Mouse (Mus musculus) neural tube, embryonic 13.5 days (tissue): ENCODE measurements around the gene Abcb4. TPM values are rescaled to one million over a fixed set of nuclear protein-coding genes. Genes with fewer than 3 reads are reported as not detected.
"Not testable (repeated sequence)": the region's sequence is repeated elsewhere in the genome, so short reads cannot be mapped to it uniquely, and the experiment has no call there.

Source experiments
- ATAC-seq: fragments of 200-750 bp; cut with Nextera tagmentation; 2 replicates; pipeline ENCODE4 v1.8.0; 2017; ENCODE audit warnings: low read depth, mild to moderate bottlenecking, moderate TSS enrichment, moderate library complexity
- H3K27ac ChIP-seq: fragments of 300-500 bp; sonication (generic); replicated peaks from 2 replicates; pipeline ENCODE4 v1.5.1; 2015; ENCODE audit warnings: moderate library complexity, mild to moderate bottlenecking, inconsistent platforms
- H3K27me3 ChIP-seq: fragments of 300-500 bp; sonication (generic); 2 replicates; pipeline ENCODE4 v1.6.1; 2015; ENCODE audit warnings: mild to moderate bottlenecking, inconsistent platforms
- H3K36me3 ChIP-seq: fragments of 300-500 bp; sonication (generic); 2 replicates; pipeline ENCODE4 v1.6.1; 2015; ENCODE audit warnings: mild to moderate bottlenecking, inconsistent platforms
- H3K4me1 ChIP-seq: fragments of 300-500 bp; sonication (generic); replicated peaks from 2 replicates; pipeline ENCODE4 v1.6.1; 2015; ENCODE audit warnings: inconsistent platforms
- H3K4me2 ChIP-seq: fragments of 300-500 bp; sonication (generic); 2 replicates; pipeline ENCODE4 v1.6.1; 2015; ENCODE audit warnings: inconsistent platforms, mild to moderate bottlenecking, moderate library complexity
- H3K4me3 ChIP-seq: fragments of 300-500 bp; sonication (generic); 2 replicates; pipeline ENCODE4 v1.5.1; 2015; ENCODE audit warnings: mild to moderate bottlenecking, inconsistent platforms
- H3K9ac ChIP-seq: fragments of 300-500 bp; sonication (generic); 2 replicates; pipeline ENCODE4 v1.6.1; 2015; ENCODE audit warnings: moderate library complexity, mild to moderate bottlenecking, inconsistent platforms
- H3K9me3 ChIP-seq: fragments of 300-500 bp; sonication (generic); 2 replicates; pipeline ENCODE4 v1.6.1; 2016; ENCODE audit warnings: inconsistent platforms
- WGBS: fragments of 180-500 bp; shearing (Covaris S2); methylation state at CpG from one replicate; pipeline ENCODE4 v1.1.7; 2015; 5-methylcytosine and 5-hydroxymethylcytosine counted together
- polyA plus RNA-seq: library from polyadenylated mRNA; unstranded; fragments of >200 nt; fragmentation: Nextera tagmentation; extraction: Ambion mirVana; gene quantifications from 2 replicates; pipeline ENCODE4 v1.2.1, GENCODE M21; 2015

Abcb4 gene
- polyA plus RNA-seq, 1 experiment from 2014 or later = 0.42 TPM

DNA sequence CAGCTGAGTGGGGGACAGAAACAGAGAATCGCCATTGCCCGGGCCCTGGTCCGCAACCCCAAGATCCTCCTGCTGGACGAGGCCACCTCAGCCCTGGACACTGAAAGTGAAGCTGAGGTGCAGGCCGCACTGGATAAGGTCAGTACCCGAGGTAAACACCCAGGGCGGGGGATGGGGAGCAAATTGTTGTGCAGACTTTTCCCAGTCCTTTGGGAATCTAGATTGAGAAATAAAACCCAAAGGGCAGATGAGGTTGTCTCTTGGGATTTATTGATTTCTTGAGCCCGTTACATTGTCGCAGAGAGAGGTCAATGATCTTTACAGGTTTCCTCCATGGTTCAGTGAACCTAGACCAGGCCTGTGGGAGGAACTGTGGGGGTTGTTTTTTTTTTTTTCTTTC lies 34.9 kb downstream of the Abcb4 start:
- Histone ChIP-seq H3K27ac (no peak overlapping the region), H3K9ac (no peak overlapping the region), H3K36me3 (no peaks in the 10 kb centered on the region), H3K27me3 (no peaks in the 10 kb centered on the region), H3K4me3 (no peak overlapping the region), H3K4me2 (no peak overlapping the region), H3K4me1 (no peaks in the 10 kb centered on the region), H3K9me3 (peaks cover 5% of the 10 kb centered on the region; the same call in 1 of the 2 replicates)
- ATAC-seq = no peak
- WGBS = 85% methylated on average over 9 of the region's 9 CpGs

DNA sequence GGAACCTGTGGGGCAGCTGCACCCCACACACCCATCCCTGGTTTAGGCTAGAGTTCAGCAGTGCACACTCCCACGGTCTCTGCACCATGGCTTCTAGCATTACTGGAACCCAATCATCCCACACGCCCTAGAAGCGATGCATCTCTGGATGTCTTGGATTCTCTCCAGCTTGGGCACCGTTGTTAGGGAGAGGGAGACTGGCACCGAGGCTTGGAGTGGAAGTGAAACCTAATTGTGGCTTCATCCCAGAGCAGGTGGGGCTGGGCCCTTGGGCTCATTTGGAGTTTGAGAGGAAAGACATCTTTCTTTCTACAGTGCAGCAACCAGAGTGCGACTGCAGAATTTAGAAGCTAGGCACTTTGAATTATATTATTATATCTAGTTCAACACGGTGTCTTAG lies 44.4 kb downstream of the Abcb4 start:
- no peaks in the 10 kb centered on the region for H3K36me3 ChIP-seq
- WGBS = 91% methylated on average over 7 of the region's 7 CpGs
- no peaks in the 10 kb centered on the region for H3K9me3 ChIP-seq
- ATAC-seq = no peak
- H3K27me3 ChIP-seq = no peaks in the 10 kb centered on the region
- no peak overlapping the region for H3K27ac ChIP-seq
- no peak overlapping the region for H3K4me2 ChIP-seq
- H3K4me1 ChIP-seq = no peaks in the 10 kb centered on the region
- no peak overlapping the region for H3K9ac ChIP-seq
- no peak overlapping the region for H3K4me3 ChIP-seq

DNA sequence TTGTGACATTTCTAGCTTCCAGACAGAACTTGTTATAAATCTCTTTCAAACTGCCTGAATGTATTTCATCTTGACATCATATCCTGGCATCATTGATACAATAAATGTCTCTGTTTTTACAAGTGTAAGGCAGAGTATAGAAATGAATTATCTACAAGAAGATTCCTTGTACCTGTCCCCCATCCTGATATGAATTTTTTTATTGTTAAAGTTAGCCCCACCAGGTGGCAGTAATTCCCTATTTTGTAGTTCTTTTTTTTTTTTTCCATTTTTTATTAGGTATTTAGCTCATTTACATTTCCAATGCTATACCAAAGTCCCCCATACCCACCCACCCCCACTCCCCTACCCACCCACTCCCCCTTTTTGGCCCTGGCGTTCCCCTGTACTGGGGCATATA lies 47.7 kb downstream of the Abcb4 start:
- no CpG with 5 or more reads among the region's 1 CpGs for WGBS
- not testable (repeated sequence) for H3K4me1 ChIP-seq, ATAC-seq, H3K27me3 ChIP-seq, H3K9me3 ChIP-seq, H3K27ac ChIP-seq, H3K9ac ChIP-seq, H3K36me3 ChIP-seq, H3K4me3 ChIP-seq, H3K4me2 ChIP-seq

DNA sequence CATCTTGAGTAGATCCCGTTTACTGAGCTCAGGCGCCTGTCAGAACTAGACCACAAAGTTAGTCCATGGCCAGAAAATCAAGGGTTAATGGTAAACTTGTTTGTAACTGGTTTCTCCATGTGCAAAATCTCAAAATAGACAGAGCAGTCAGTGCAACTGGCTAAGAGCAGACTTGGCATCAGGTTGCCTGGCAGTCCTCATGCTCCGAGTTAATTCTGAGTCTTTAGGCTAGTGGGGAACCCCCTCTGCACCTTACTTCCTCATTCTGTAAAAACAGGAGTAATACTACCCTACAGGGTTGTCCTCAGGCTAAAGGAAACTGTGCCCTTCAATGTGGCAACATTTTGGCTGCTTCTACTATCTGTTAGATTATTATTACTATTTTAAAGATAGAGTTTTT lies 50.3 kb downstream of the Abcb4 start:
- no peak overlapping the region for H3K27ac ChIP-seq
- H3K9ac ChIP-seq = no peak overlapping the region
- no peak for ATAC-seq
- no peak overlapping the region for H3K4me3 ChIP-seq
- H3K4me1 ChIP-seq = no peaks in the 10 kb centered on the region
- no peaks in the 10 kb centered on the region for H3K9me3 ChIP-seq
- H3K4me2 ChIP-seq = no peak overlapping the region
- H3K27me3 ChIP-seq = no peaks in the 10 kb centered on the region
- WGBS = 87% methylated on average over 3 of the region's 3 CpGs
- H3K36me3 ChIP-seq = no peaks in the 10 kb centered on the region

DNA sequence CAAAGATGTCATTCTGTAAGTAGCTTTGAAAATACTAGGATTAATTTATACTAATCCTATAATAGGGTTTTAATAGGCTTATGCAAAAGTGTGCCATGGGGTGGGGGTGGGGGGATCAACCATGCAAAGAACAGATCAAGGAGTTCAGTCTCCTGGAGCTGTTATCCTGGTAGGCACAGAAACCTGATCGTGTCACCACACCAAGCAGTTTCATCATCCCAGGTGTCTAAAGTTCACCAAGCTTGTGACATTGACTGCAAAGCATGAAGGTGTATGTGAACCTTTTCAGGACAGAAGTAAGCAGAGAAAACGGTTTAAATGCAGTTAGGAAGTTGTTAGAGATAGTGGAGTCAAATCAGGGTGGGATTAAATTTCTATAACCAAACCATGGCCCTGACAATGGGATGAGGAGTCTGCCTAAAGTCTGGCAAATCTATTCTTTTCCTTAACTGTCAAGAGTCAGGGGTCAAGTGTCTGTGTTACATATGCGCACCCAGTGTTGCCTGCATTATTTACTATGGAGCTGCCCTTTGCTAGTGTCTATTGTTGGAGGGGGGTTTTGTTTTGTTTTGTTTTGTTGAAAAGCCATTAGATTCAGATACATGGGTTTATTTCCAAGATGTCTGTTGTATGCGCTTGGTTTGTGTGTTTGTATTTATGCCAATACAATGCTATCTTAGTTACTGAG lies 54.0 kb downstream of the Abcb4 start:
- Histone ChIP-seq H3K4me2 (no peak overlapping the region), H3K4me1 (no peaks in the 10 kb centered on the region)

DNA sequence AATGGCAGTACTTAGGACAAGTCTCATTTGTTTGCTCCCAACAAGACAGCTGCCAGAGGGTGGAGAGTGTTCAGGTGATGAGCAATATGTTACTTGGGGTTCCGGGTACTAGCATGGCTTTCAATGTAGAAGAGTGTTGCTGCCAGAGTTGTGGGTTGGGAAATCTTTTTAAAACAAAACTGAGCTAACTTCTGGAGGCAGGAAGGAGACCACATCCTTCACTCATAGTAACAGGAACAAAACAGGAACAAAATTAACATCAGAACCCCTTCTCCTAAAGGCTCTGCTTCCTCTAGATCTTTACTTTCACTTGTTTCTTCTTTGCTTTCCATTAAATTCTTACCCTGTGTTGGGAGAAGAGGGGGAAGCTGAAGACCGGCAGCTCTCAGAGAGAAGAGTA lies 60.1 kb downstream of the Abcb4 start:
- Histone ChIP-seq H3K4me3 (no peak overlapping the region), H3K36me3 (no peaks in the 10 kb centered on the region), H3K9ac (no peak overlapping the region), H3K27me3 (no peaks in the 10 kb centered on the region), H3K4me2 (no peak overlapping the region), H3K9me3 (no peaks in the 10 kb centered on the region), H3K4me1 (no peaks in the 10 kb centered on the region), H3K27ac (no peak overlapping the region)
- 92% methylated on average over 2 of the region's 2 CpGs for WGBS
- ATAC-seq = no peak

More for the DNA sequence above, 54.0 kb downstream of the Abcb4 start:
- Histone ChIP-seq H3K9me3 (no peaks in the 10 kb centered on the region), H3K27me3 (no peaks in the 10 kb centered on the region), H3K4me3 (no peak overlapping the region), H3K9ac (no peak overlapping the region), H3K27ac (no peak overlapping the region), H3K36me3 (no peaks in the 10 kb centered on the region)
- no peak for ATAC-seq
- 74% methylated on average over 4 of the region's 4 CpGs for whole genome bisulfite sequencing

DNA sequence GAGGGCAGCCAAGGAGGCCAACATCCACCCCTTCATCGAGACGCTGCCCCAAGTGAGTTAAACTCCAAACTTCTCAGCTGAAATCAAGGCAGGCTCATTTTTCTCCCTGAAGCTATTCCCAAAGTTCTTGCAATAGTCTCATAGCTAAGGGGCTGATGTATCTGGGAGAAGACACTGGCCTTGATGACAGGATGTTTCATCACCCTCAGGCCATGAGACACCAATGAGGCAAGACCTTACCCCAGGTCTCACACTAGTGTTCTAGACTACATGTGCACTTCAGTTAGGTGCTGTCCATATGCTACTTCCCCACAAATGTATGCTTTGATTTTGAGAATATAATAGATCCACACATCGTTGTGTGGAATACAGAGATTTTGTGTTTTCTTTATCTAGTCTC lies 62.0 kb downstream of the Abcb4 start:
- no peaks in the 10 kb centered on the region for H3K4me1 ChIP-seq
- no peak overlapping the region for H3K4me2 ChIP-seq
- H3K27ac ChIP-seq = no peak overlapping the region
- H3K9me3 ChIP-seq = no peaks in the 10 kb centered on the region
- no peak for ATAC-seq
- H3K27me3 ChIP-seq = no peaks in the 10 kb centered on the region
- no peak overlapping the region for H3K9ac ChIP-seq
- H3K4me3 ChIP-seq = no peak overlapping the region
- 94% methylated on average over 3 of the region's 3 CpGs for WGBS
- H3K36me3 ChIP-seq = no peaks in the 10 kb centered on the region

DNA sequence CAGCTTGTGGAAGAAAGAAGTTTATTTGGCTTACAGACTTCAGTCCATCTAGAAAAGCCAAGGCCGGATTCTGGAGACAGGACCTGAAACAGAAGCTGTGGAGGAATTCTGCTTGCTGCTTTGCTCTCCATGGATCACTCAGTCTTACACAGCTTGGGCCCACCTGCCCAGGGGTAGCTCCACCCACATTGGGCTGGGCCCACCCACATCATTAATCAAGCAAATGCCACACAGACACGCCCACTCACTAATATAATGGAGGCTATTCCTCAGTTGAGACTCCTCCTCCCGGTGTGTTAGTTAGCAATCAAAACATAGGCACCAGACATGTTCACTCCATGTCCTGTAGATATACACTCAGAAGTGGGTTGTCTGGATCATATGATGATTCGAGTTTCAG lies 67.0 kb downstream of the Abcb4 start:
- H3K27me3 ChIP-seq = no peaks in the 10 kb centered on the region
- 82% methylated on average over 4 of the region's 4 CpGs for WGBS
- no peak overlapping the region for H3K9ac ChIP-seq
- H3K27ac ChIP-seq = no peak overlapping the region
- peaks cover 22% of the 10 kb centered on the region for H3K36me3 ChIP-seq
- H3K9me3 ChIP-seq = no peaks in the 10 kb centered on the region
- H3K4me3 ChIP-seq = no peak overlapping the region
- H3K4me2 ChIP-seq = no peak overlapping the region
- H3K4me1 ChIP-seq = no peaks in the 10 kb centered on the region
- no peak for ATAC-seq

DNA sequence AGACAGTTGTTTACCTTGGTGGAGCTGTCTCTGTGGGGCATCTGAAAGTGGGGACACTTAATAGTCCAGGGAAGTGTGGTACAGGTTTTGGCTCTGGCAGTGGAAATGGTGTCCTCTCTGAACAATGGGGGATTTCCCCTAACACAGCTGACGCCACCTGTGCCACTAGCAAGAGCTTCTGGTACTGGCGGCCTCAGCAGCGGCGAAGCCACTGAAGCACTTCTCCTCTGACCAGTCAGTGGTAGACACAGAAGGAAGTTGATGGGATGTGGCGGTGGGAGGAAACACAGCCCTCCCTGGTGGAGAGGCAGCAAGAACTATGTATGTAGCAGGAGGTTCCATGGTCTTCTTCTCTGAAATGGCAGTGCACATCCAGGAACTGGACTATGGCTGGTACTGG lies 71.0 kb downstream of the Abcb4 start:
- no peak for ATAC-seq
- peaks cover 52% of the 10 kb centered on the region for H3K36me3 ChIP-seq
- H3K9ac ChIP-seq = no peak overlapping the region
- no peaks in the 10 kb centered on the region for H3K27me3 ChIP-seq
- H3K9me3 ChIP-seq = no peaks in the 10 kb centered on the region
- H3K4me1 ChIP-seq = no peaks in the 10 kb centered on the region
- H3K27ac ChIP-seq = no peak overlapping the region
- 96% methylated on average over 5 of the region's 5 CpGs for WGBS
- H3K4me3 ChIP-seq = no peak overlapping the region
- no peak overlapping the region for H3K4me2 ChIP-seq

DNA sequence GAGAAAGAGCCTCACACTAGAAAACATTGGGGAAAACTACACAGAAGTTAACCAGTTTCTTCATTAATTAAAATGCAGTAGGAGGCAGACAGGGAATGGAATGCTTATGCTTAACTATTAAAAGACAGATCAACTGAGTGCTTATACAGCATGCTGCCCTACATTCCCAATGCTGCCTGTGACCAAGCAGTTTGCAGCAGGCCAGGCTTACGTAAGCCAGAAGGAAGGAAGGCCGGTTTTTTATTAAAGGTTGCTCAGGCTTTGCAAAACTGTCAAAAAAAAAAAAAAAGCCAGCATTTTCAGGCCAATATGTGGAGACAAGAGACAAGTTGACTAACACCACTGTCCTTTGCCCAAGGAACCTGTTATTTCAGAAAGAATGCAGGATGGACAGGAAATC lies 77.2 kb downstream of the Abcb4 start:
- H3K27ac ChIP-seq = no peak overlapping the region
- H3K27me3 ChIP-seq = no peaks in the 10 kb centered on the region
- no peak for ATAC-seq
- peaks cover 75% of the 10 kb centered on the region for H3K36me3 ChIP-seq
- H3K9me3 ChIP-seq = no peaks in the 10 kb centered on the region
- H3K4me3 ChIP-seq = no peak overlapping the region
- WGBS = 94% methylated on average over 2 of the region's 2 CpGs
- H3K4me2 ChIP-seq = no peak overlapping the region
- no peak overlapping the region for H3K9ac ChIP-seq
- H3K4me1 ChIP-seq = no peaks in the 10 kb centered on the region

DNA sequence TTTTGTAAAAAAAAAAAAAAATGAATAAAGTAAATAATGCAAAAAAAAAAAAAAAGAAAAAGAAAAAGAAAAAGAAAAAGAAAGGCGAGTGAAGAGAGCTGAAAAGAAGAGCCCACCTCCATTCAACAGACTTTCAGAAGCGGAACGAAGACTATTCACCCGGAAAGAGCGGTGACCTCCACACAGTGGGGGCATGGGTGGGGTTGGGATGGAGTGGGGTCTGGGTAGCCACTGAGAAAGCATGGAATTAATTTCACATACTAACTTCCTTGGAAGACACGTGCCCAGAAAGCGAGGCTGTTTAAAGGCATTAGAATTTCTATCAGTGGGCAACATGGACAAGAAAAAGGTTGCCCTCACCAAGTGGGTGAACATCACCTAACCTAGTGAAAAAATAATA lies 78.8 kb downstream of the Abcb4 start:
- no peaks in the 10 kb centered on the region for H3K4me1 ChIP-seq
- H3K27ac ChIP-seq = no peak overlapping the region
- 36% methylated on average over 7 of the region's 7 CpGs for WGBS
- H3K36me3 ChIP-seq = peaks cover 63% of the 10 kb centered on the region
- H3K4me3 ChIP-seq = no peak overlapping the region
- no peak overlapping the region for H3K4me2 ChIP-seq
- H3K27me3 ChIP-seq = no peaks in the 10 kb centered on the region
- no peak overlapping the region for H3K9ac ChIP-seq
- ATAC-seq = no peak
- no peaks in the 10 kb centered on the region for H3K9me3 ChIP-seq

DNA sequence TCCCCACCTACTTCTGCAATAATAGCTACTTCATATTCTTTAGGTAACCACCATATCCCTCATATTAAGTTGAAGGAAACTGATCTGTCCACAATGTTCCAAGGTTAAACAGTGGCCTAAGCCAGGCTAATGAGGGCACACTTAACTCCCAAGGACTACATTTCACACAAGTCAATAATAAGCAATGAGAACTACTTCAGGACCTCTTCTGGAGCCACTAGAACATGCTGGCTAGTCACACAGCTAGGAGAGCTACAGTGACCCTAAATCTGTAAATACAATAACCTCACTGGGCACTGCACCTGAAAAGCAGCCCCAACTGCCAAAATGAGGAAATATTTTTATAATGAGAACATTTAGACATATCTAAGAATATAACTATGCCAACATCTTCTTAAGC lies 81.2 kb downstream of the Abcb4 start:
- no peaks in the 10 kb centered on the region for H3K27me3 ChIP-seq
- H3K9ac ChIP-seq = no peak overlapping the region
- H3K27ac ChIP-seq = no peak overlapping the region
- ATAC-seq = no peak
- H3K9me3 ChIP-seq = no peaks in the 10 kb centered on the region
- no peak overlapping the region for H3K4me3 ChIP-seq
- no peak overlapping the region for H3K4me2 ChIP-seq
- peaks cover 49% of the 10 kb centered on the region for H3K36me3 ChIP-seq
- H3K4me1 ChIP-seq = no peaks in the 10 kb centered on the region

DNA sequence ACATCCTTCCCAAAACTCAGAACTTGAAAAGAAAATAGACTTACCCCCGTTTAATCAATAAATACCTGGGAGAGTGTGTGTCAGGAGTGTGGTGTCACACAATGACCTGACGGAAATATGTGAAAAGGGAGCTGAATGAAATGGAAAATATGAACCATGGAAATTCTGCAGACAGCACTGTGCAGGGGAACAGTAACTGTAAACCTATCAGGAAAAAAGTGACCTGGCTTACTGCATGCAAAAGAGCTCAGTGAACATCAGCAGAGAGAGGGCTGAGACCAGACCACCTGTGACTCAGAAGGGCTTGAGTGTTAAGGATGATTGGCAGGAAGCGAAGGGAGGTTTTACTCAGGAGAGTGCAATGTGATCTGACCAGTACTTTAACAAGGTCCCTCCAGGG lies 92.0 kb downstream of the Abcb4 start:
- Histone ChIP-seq H3K9me3 (no peaks in the 10 kb centered on the region), H3K4me3 (no peak overlapping the region), H3K4me1 (no peaks in the 10 kb centered on the region), H3K36me3 (peaks cover 62% of the 10 kb centered on the region), H3K27me3 (no peaks in the 10 kb centered on the region), H3K9ac (no peak overlapping the region), H3K27ac (no peak overlapping the region), H3K4me2 (no peak overlapping the region)
- WGBS = 92% methylated on average over 3 of the region's 3 CpGs
- no peak for ATAC-seq
